Mouse (Mus musculus) ES-E14 (cell line): Measurements from ENCODE around the gene Nptxr. TPM values are rescaled to one million over a fixed set of nuclear protein-coding genes. Genes with fewer than 3 reads are reported as not detected.
A peak's percentile ranks its signal among the peaks of the same experiment; 100 is the strongest.
"Not testable (repeated sequence)": the region's sequence is repeated elsewhere in the genome, so short reads cannot be mapped to it uniquely, and the experiment has no call there.

Experiments
- DNase-seq: peaks from one replicate; pipeline ENCODE4 v3.0.0-alpha.2; 2013; ENCODE audit warnings: low read depth, low spot score
- H3K27ac ChIP-seq: 2 replicates; pipeline ENCODE4 v1.5.1; 2012; ENCODE audit warnings: low read depth, mild to moderate bottlenecking, low read length, moderate library complexity, mixed read lengths; ENCODE audit not compliant: poor library complexity, insufficient read depth, severe bottlenecking
- H3K36me3 ChIP-seq: 2 replicates; pipeline ENCODE4 v1.6.1; 2012; ENCODE audit warnings: mild to moderate bottlenecking, low read length, moderate library complexity, mixed read lengths; ENCODE audit not compliant: control insufficient read depth, poor library complexity, insufficient read depth, severe bottlenecking
- H3K4me1 ChIP-seq, 2 experiments: fragments of 150-350 bp in 1 of 2; sonication (generic) in 1 of 2; 2 replicates each; pipeline ENCODE4 v1.6.1; 2012; ENCODE audit warnings: low read length in 2 of 2, mild to moderate bottlenecking in 1 of 2, mixed read lengths in 1 of 2; ENCODE audit not compliant: control insufficient read depth in 2 of 2, insufficient read depth in 2 of 2, poor library complexity in 1 of 2
- H3K4me3 ChIP-seq, 2 experiments: fragments of 150-350 bp in 1 of 2; sonication (generic) in 1 of 2; 2 replicates each; pipeline ENCODE4 v1.5.1; 2012; ENCODE audit warnings: low read length in 2 of 2, low read depth in 1 of 2, mild to moderate bottlenecking in 1 of 2, mixed read lengths in 1 of 2; ENCODE audit not compliant: insufficient read depth in 1 of 2, poor library complexity in 1 of 2, severe bottlenecking in 1 of 2
- H3K9ac ChIP-seq: 2 replicates; pipeline ENCODE4 v1.6.1; 2012; ENCODE audit warnings: low read depth, mild to moderate bottlenecking, low read length, mixed read lengths; ENCODE audit not compliant: poor library complexity, insufficient read depth, severe bottlenecking
- H3K9me3 ChIP-seq: fragments of 150-350 bp; sonication (generic); 2 replicates; pipeline ENCODE4 v1.6.1; 2012; ENCODE audit warnings: low read depth, mild to moderate bottlenecking, low read length; ENCODE audit not compliant: control insufficient read depth, insufficient read depth
- CHD2 ChIP-seq: IDR thresholded peaks from 2 replicates; pipeline ENCODE4 v1.6.1; 2014; ENCODE audit warnings: mild to moderate bottlenecking, low read depth, low read length, inconsistent platforms
- HCFC1 ChIP-seq: IDR thresholded peaks from 2 replicates; pipeline ENCODE4 v1.6.1; 2012; ENCODE audit warnings: low read length, inconsistent platforms, borderline replicate concordance; ENCODE audit not compliant: insufficient read depth
- MAFK ChIP-seq: IDR thresholded peaks from 2 replicates; pipeline ENCODE4 v1.6.1; 2014; ENCODE audit warnings: mild to moderate bottlenecking, low read depth, low read length, inconsistent platforms; ENCODE audit not compliant: insufficient read depth
- ZC3H11A ChIP-seq: IDR thresholded peaks from 2 replicates; pipeline ENCODE4 v1.6.1; 2012; ENCODE audit warnings: low read depth, mild to moderate bottlenecking, inconsistent platforms, low read length, borderline replicate concordance
- ZNF384 ChIP-seq: IDR thresholded peaks from 2 replicates; pipeline ENCODE4 v1.6.1; 2012; ENCODE audit warnings: low read depth, low read length, inconsistent platforms
- in situ Hi-C, 2 experiments: fragments of 600-800 bp; cut with MboI; formaldehyde crosslinking; loops; one replicate each; pipeline ENCODE4 v1.15.1; 2025; ENCODE audit warnings: low sequenced_read_pairs in 2 of 2, inconsistent platforms in 1 of 2; ENCODE audit not compliant: unreplicated experiment in 2 of 2
- total RNA-seq: library from RNA; depleted of rRNA; stranded (reverse); fragments of 300-350 nt; gene quantifications from 2 replicates; pipeline ENCODE4 v1.2.3, GENCODE M21; 2012

Gene Nptxr
- total RNA-seq, 1 experiment = 7.9 TPM

DNA sequence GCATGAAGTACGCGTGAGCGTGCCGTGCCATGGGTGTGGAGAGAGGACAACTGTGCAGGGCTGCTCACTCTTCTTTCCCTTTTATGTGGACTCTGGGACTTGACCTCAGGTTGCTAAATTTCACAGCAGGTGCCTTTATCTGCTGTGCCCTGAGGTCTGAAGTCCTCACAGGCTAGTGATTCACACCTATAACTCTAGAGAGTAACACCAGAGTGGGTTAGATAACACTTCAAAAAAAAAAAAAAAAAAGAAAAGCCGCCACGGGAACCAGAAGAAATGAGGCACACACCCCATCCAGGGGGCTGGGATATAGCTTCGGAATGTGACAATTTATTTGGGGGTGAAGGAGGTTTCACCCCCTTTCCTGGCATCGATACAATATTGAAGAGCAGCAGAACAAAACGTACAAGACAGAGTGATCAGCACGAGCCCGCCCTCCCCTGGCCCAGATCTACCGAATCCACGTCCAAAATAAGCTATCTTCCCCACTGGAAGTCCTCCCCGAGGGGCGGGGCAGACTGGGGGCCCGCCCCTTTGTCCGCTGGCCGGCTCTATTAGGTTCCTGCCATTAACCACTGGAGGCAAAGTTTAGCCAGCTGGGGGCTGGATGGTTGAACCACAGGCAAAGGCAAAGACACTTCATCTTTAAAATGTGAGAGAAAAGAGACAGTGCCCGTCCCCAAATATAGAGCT lies 19.2 kb upstream of the Nptxr start:
- no peak overlapping the region for H3K27ac ChIP-seq
- no peaks in the 10 kb centered on the region for H3K9me3 ChIP-seq
- TF ChIP-seq ZNF384 (no peak), HCFC1 (no peak), CHD2 (no peak), MAFK (no peak), ZC3H11A (no peak)
- no peak for DNase-seq
- H3K36me3 ChIP-seq = peaks cover 39% of the 10 kb centered on the region
- no peak overlapping the region for H3K4me3 ChIP-seq
- H3K4me1 ChIP-seq = peaks cover 0 to 21% of the 10 kb centered on the region in 2 experiments; a peak in 1 of 4 replicates
- in situ Hi-C loops = no loop called here
- no peak overlapping the region for H3K9ac ChIP-seq

DNA sequence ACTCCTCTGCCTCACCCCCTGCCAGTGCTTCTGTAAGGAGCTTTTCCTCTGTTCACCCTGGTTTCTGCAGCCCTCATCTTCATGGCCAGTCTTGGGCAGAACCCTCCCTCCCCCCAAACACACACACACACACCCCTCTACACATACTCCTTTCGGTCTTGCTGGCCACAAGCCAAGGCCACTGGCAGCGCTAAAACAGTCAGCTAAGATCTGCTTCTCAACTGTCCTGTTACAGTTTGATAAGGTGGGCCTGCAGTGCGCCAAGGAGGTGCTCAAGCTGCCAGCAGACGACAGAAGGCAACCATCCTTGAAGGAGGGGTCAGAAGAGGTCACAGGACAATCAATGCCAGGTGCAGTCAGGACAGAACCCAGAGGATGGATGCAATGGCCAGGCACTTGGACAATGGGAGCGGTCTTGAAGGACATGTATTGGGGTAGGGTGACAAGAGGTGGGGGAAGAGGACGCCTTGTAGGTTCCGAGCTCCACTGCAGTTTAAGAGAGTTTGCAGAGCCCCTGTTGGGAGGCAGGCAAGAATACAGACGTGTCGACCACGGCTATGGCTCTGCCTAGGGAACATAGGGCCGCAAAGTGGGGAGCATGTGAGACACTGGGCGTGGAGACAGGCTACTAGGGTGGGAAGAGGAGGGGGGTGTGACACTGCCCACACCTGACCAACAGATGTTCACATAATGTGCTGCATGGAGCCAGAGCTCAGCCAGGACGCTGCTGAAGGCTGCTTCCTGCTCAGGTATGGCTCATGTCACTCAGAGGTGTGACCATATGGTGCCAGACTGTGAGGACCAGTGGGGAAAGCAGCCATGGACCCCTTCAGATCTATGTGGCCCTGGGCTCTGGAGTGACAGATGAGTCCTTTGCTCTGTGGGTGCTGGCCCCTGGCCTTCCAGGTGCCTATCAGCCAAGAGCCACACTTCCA lies 18.0 kb upstream of the Nptxr start:
- H3K27ac ChIP-seq = no peak overlapping the region
- H3K36me3 ChIP-seq = peaks cover 27% of the 10 kb centered on the region; the same call in 1 of the 2 replicates
- TF ChIP-seq MAFK (no peak), ZNF384 (no peak), CHD2 (no peak), HCFC1 (no peak)
- in situ Hi-C loops = no loop called here
- peaks cover 0 to 18% of the 10 kb centered on the region in 2 experiments; a peak in 1 of 4 replicates for H3K4me1 ChIP-seq
- no peak overlapping the region for H3K9ac ChIP-seq
- no peak overlapping the region for H3K4me3 ChIP-seq
- H3K9me3 ChIP-seq = no peaks in the 10 kb centered on the region
- DNase-seq = no peak

DNA sequence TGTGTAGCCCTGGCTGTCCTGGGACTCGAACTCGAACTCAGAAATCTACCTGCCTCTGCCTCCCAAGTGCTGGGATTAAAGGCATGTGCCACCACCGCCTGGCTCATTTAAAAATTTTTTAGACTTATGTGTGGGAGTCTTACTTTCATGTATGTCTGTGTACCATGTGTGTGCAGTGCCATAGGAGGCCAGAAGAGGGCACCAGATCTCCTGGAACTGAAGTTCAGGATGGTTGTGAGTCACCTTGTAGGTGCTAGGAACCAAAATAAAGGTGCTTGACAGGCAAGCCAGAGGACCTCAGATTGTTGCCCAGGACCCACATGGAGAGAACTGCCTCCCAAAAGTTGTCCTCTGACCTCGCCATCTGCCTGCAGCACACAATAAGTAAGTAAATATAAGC lies 13.8 kb upstream of the Nptxr start:
- peak; percentile 50 for DNase-seq
- in situ Hi-C loops = no loop called here
- Histone ChIP-seq H3K9me3 (no peaks in the 10 kb centered on the region), H3K9ac (no peak overlapping the region), H3K4me3 (no peak overlapping the region), H3K4me1 (no peaks in the 10 kb centered on the region; a peak in 1 of 4 replicates), H3K27ac (no peak overlapping the region), H3K36me3 (peaks cover 13% of the 10 kb centered on the region; the same call in 1 of the 2 replicates)
- TF ChIP-seq ZNF384 (peak; percentile 80), MAFK (no peak)

DNA sequence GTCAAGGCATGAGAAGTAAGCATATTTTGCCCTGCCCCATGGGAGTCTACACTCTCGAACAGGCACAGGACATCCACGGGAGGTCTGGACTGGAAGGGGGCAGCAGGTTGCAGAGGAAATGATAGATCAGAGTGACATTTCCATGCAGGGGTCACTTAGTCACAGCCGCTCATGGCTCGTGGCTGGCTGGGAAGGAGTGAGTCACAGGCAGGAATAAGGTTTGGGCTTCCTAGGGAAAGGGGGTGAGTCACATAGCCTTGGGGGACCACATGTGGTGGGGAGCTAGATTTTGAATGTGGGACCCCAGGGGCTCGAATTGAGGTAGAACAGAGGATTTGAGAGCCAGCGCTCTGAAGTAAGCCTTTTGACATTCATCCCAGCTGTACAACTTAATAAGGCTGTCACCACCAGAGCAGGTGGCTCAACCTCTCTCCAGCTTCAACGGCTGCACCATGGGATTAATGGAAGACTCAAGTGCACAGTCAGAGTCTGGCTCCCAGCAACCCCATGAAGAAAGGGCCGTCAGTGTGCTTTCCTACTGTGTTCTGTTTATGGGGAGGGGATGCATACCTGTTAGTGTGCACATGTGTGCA lies 9.2 kb upstream of the Nptxr start:
- Histone ChIP-seq H3K4me3 (no peak overlapping the region), H3K9ac (no peak overlapping the region), H3K4me1 (no peaks in the 10 kb centered on the region; a peak in 1 of 4 replicates), H3K27ac (no peak overlapping the region), H3K9me3 (no peaks in the 10 kb centered on the region), H3K36me3 (no peaks in the 10 kb centered on the region)
- TF ChIP-seq CHD2 (no peak), MAFK (no peak), HCFC1 (no peak), ZC3H11A (no peak), ZNF384 (no peak)
- no peak for DNase-seq
- in situ Hi-C loops = no loop called here

DNA sequence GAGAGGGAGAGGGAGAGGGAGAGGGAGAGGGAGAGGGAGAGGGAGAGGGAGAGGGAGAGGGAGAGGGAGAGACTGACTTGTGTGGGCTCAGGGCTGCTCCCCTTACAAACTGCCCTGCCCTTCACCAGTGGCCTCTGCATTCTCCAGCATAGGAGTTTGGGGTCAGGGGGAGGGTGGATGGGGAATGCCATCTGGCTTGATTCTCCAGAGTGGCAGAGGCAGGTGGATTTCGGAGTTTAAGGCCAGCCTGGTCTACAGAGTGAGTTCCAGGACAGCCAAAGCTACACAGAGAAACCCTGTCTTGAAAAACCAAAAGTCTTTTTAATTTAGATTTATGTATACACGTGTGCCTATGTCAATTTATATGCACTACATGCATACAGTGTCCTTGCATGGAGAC lies 8.3 kb upstream of the Nptxr start:
- H3K36me3 ChIP-seq, H3K4me1 ChIP-seq, H3K9me3 ChIP-seq, H3K4me3 ChIP-seq, H3K27ac ChIP-seq, DNase-seq, in situ Hi-C loops, H3K9ac ChIP-seq: not testable (repeated sequence)
